Comparison of ENCODE assay signal across 29 mouse cellular contexts in the genomic region with DNA sequence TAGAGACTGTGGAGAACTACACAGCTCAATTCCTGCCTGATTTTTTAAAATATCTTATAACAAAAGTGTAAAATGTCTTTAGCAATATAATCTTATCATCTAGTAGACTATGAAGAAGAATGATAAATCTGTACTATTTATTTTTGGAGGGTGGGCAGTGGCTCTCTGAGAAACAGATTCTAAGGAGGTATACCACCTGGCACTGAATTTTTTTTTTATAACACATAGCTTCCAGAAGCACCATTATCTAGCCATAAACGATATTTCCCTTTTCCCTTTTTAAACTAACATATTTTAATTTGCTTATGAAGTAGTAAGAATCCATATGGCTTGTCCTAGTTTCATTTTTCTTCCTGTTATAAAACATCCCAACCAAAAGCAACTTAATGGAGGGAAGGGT. TPM values are rescaled to one million over a fixed set of nuclear protein-coding genes. Genes with fewer than 3 reads are reported as not detected.
A peak's percentile ranks its signal among the peaks of the same experiment; 100 is the strongest.
DNase-seq lines count a peak whose midpoint lies in the region; ATAC-seq and TF ChIP-seq lines count a peak whose summit lies in the region.
"Had no signal": no experiment of that assay in that cellular context is flagged by ENCODE, and none has a peak within 500 bp of the region (broad histone marks: within the 10 kb centered on the region; RNA-seq: fewer than 3 reads in every experiment).

No protein-coding gene starts in this region.

- TF ChIP-seq EP300 in liver, postnatal 0 days (IDR thresholded peaks at IDR 0.05; ENCODE audit: low read depth) = no peak

- ATAC-seq in frontal cortex, adult (ENCODE audit: low TSS enrichment) = peak; percentile 88
- ATAC-seq in liver, postnatal 0 days = no peak
- ATAC-seq: activated CD4-positive, CD25-positive, alpha-beta regulatory T cell, adult 4 months; CD4-positive, CD25-positive, alpha-beta regulatory T cell, adult 4 months; Patski had no signal

- no peak overlapping the region for H3K9ac ChIP-seq in liver, postnatal 0 days (replicated peaks)

- no peak overlapping the region for H3K4me3 ChIP-seq in left cerebral cortex, adult 2 months
- H3K4me3 ChIP-seq in liver, postnatal 0 days (ENCODE audit: low read depth, low read length) = no peak overlapping the region

- intact Hi-C loops in left cerebral cortex, adult 2 months (cut with DNase I) = loop anchor here (5.0 kb wide), 1 partner anchor 92 kb away; no protein-coding TSS in a partner anchor

- no peak for DNase-seq in frontal cortex, postnatal 14 days (ENCODE audit: low spot score in 2 of 2)
- DNase-seq in left cerebral cortex, adult 2 months (ENCODE audit: extremely low spot score in 1 of 2, low spot score in 2 of 2) = no peak
- DNase-seq in left cerebral cortex, adult 8-10 months (ENCODE audit: low spot score in 2 of 2) = no peak
- peak; percentile 38 for DNase-seq in brain, adult 2 months (ENCODE audit: low read depth, low spot score)
- DNase-seq in telencephalon, adult 2 months (ENCODE audit: low read depth, low spot score) = peak; percentile 62
- no peak for DNase-seq in liver, postnatal 0 days
- no peak for DNase-seq in spleen, postnatal 14 days (ENCODE audit: low spot score in 2 of 2)
- DNase-seq: adrenal gland, adult 2 months; adrenal gland, adult 8-10 months; adrenal gland, postnatal 10 days; adrenal gland, postnatal 14 days; adrenal gland, postnatal 25 days; adrenal gland, postnatal 36 days; B cell, adult 2 months; cerebellum, adult 11 months; cerebellum, adult 11-12 months; cerebellum, adult 18-20 months had no signal

- peak overlapping the region; percentile 73 for H3K27ac ChIP-seq in left cerebral cortex, adult 2 months
- no peak overlapping the region for H3K27ac ChIP-seq in liver, postnatal 0 days (ENCODE audit: low read depth)

- no peaks in the 10 kb centered on the region for H3K27me3 ChIP-seq in liver, postnatal 0 days (ENCODE audit: insufficient read depth, low read length)
- H3K27me3 ChIP-seq: CH12.LX, Patski had no signal

- no peak overlapping the region for H3K4me2 ChIP-seq in liver, postnatal 0 days (ENCODE audit: low read depth, low read length)

- H3K9me3 ChIP-seq in liver, postnatal 0 days (ENCODE audit: low read length) = no peaks in the 10 kb centered on the region
- H3K9me3 ChIP-seq: G1E had no signal

- H3K4me1 ChIP-seq in liver, postnatal 0 days (ENCODE audit: insufficient read depth) = no peaks in the 10 kb centered on the region

- 61% methylated on average over 1 of the region's 1 CpGs for WGBS in liver, postnatal 0 days (ENCODE audit: insufficient replicate concordance)

- no peaks in the 10 kb centered on the region for H3K36me3 ChIP-seq in liver, postnatal 0 days (replicated peaks; ENCODE audit: insufficient read depth, low read length)
- H3K36me3 ChIP-seq: G1E had no signal

- no peak for TF ChIP-seq CTCF in left cerebral cortex, adult 2 months (IDR thresholded peaks at IDR 0.05)
- TF ChIP-seq CTCF in liver, postnatal 0 days (IDR thresholded peaks at IDR 0.05; ENCODE audit: low read depth) = no peak

RNA-seq across cellular contexts. Expression of a gene that starts 1.4 kb away (rescaled TPM):
- total RNA-seq in left cerebral cortex, adult 2 months (2021) = not detected
- not detected for total RNA-seq in left cerebral cortex, adult 8-10 months (2022)
- polyA plus RNA-seq in liver, postnatal 0 days (2015; fragmentation: Nextera tagmentation; extraction: Ambion mirVana) = not detected in 2 replicates
- total RNA-seq: adrenal gland, adult 18-20 months; adrenal gland, adult 2 months; adrenal gland, adult 8-10 months; adrenal gland, postnatal 10 days; adrenal gland, postnatal 14 days; adrenal gland, postnatal 25 days; adrenal gland, postnatal 36 days; adrenal gland, postnatal 4 days; CH12.LX; MEL had no signal
- polyA plus RNA-seq: activated CD4-positive, CD25-positive, alpha-beta regulatory T cell, adult 4 months; adrenal gland, adult 2 months; brain, embryonic 14.5 days; C2C12; CD4-positive, CD25-positive, alpha-beta regulatory T cell, adult 4 months; G1E; Patski had no signal

RNA-seq across cellular contexts. Expression of a gene that starts 11.2 kb away (rescaled TPM):
- not detected for total RNA-seq in left cerebral cortex, adult 2 months (2021)
- total RNA-seq in left cerebral cortex, adult 8-10 months (2022) = not detected
- polyA plus RNA-seq in liver, postnatal 0 days (2015; fragmentation: Nextera tagmentation; extraction: Ambion mirVana) = not detected in 2 replicates
- total RNA-seq: adrenal gland, adult 18-20 months; adrenal gland, adult 2 months; adrenal gland, adult 8-10 months; adrenal gland, postnatal 10 days; adrenal gland, postnatal 14 days; adrenal gland, postnatal 25 days; adrenal gland, postnatal 36 days; adrenal gland, postnatal 4 days; CH12.LX; ES-E14; MEL had no signal
- polyA plus RNA-seq: activated CD4-positive, CD25-positive, alpha-beta regulatory T cell, adult 4 months; adrenal gland, adult 2 months; brain, embryonic 14.5 days; C2C12; CD4-positive, CD25-positive, alpha-beta regulatory T cell, adult 4 months; G1E; Patski had no signal

RNA-seq across cellular contexts. Expression of a gene that starts 12.7 kb away (rescaled TPM):
- not detected for total RNA-seq in left cerebral cortex, adult 2 months (2021)
- total RNA-seq in left cerebral cortex, adult 8-10 months (2022) = not detected
- polyA plus RNA-seq in liver, postnatal 0 days (2015; fragmentation: Nextera tagmentation; extraction: Ambion mirVana) = not detected in 2 replicates
- total RNA-seq: adrenal gland, adult 18-20 months; adrenal gland, adult 2 months; adrenal gland, adult 8-10 months; adrenal gland, postnatal 10 days; adrenal gland, postnatal 14 days; adrenal gland, postnatal 25 days; adrenal gland, postnatal 36 days; adrenal gland, postnatal 4 days; CH12.LX; ES-E14; MEL had no signal
- polyA plus RNA-seq: activated CD4-positive, CD25-positive, alpha-beta regulatory T cell, adult 4 months; adrenal gland, adult 2 months; brain, embryonic 14.5 days; C2C12; CD4-positive, CD25-positive, alpha-beta regulatory T cell, adult 4 months; G1E; Patski had no signal

RNA-seq across cellular contexts. Expression of a gene that starts 18.5 kb away (rescaled TPM):
- not detected for total RNA-seq in left cerebral cortex, adult 2 months (2021)
- total RNA-seq in left cerebral cortex, adult 8-10 months (2022) = not detected
- 0.04 TPM in 1 of 2 replicates, not detected in the other for polyA plus RNA-seq in liver, postnatal 0 days (2015; fragmentation: Nextera tagmentation; extraction: Ambion mirVana)
- total RNA-seq: adrenal gland, adult 18-20 months; adrenal gland, adult 2 months; adrenal gland, adult 8-10 months; adrenal gland, postnatal 10 days; adrenal gland, postnatal 14 days; adrenal gland, postnatal 25 days; adrenal gland, postnatal 36 days; adrenal gland, postnatal 4 days; CH12.LX; ES-E14; MEL had no signal
- polyA plus RNA-seq: activated CD4-positive, CD25-positive, alpha-beta regulatory T cell, adult 4 months; adrenal gland, adult 2 months; brain, embryonic 14.5 days; C2C12; CD4-positive, CD25-positive, alpha-beta regulatory T cell, adult 4 months; G1E; Patski had no signal

RNA-seq across cellular contexts. Expression of a gene that starts 27.0 kb away (rescaled TPM):
- total RNA-seq in left cerebral cortex, adult 2 months (2021) = not detected
- total RNA-seq in left cerebral cortex, adult 8-10 months (2022) = not detected
- not detected in 2 replicates for polyA plus RNA-seq in liver, postnatal 0 days (2015; fragmentation: Nextera tagmentation; extraction: Ambion mirVana)
- total RNA-seq: adrenal gland, adult 18-20 months; adrenal gland, adult 2 months; adrenal gland, adult 8-10 months; adrenal gland, postnatal 10 days; adrenal gland, postnatal 14 days; adrenal gland, postnatal 25 days; adrenal gland, postnatal 36 days; adrenal gland, postnatal 4 days; CH12.LX; ES-E14; MEL had no signal
- polyA plus RNA-seq: activated CD4-positive, CD25-positive, alpha-beta regulatory T cell, adult 4 months; adrenal gland, adult 2 months; brain, embryonic 14.5 days; C2C12; CD4-positive, CD25-positive, alpha-beta regulatory T cell, adult 4 months; G1E; Patski had no signal

Comparison
In these comparisons a context has a peak if more than half of its experiments do, and no peak if none do; other contexts are left out.
1. DNase-seq: peak in brain, adult 2 months (single experiment) and telencephalon, adult 2 months (single experiment); none in frontal cortex, postnatal 14 days (0 of 2), left cerebral cortex, adult 2 months (0 of 2), left cerebral cortex, adult 8-10 months (0 of 2), liver, postnatal 0 days (single experiment) and spleen, postnatal 14 days (0 of 2).